In the genomic region with DNA sequence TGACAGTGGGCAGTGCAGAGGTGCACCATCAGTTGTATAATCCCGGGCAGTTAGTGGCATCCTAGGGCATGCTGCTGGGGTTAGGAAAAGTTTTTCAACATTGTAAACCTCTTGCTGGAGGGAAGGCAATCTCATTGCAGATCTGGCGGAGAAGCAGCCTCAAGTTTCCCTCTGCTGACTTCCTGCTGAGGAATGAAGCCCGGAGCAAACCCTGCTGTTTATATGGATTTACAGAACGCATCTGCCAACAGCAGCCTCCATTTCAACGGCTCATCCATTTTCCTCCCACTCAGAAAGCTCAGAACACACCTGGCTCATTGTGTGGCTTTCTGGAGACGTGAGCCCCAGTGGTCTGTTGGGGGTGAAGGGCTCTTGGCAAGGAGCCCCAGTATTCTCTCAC, we compare ENCODE assay signal across 24 mouse cellular contexts. TPM values are rescaled to one million over a fixed set of nuclear protein-coding genes. Genes with fewer than 3 reads are reported as not detected.
A peak's percentile ranks its signal among the peaks of the same experiment; 100 is the strongest.
DNase-seq lines count a peak whose midpoint lies in the region; ATAC-seq and TF ChIP-seq lines count a peak whose summit lies in the region.
"Had no signal": no experiment of that assay in that cellular context is flagged by ENCODE, and none has a peak within 500 bp of the region (broad histone marks: within the 10 kb centered on the region; RNA-seq: fewer than 3 reads in every experiment).

No protein-coding gene starts in this region.

- TF ChIP-seq EP300 in stomach, postnatal 0 days (optimal IDR thresholded peaks at IDR 0.05) = no peak

- H3K27ac ChIP-seq in heart, embryonic 14.5 days (replicated peaks in 1 of 2; ENCODE audit: control insufficient read depth in 1 of 2, insufficient read depth in 1 of 2, low read depth in 2 of 2, low read length in 2 of 2) = 0 out of 4 replicates have a peak overlapping the region, but pooled peaks of 1 of the 2 experiments have one; percentile 27
- 0 out of 2 replicates have a peak overlapping the region, but pooled peaks have one; percentile 27 for H3K27ac ChIP-seq in lung, embryonic 14.5 days (ENCODE audit: low read depth)
- peak overlapping the region; percentile 15; the same call in 1 of the 2 replicates for H3K27ac ChIP-seq in embryonic fibroblast, embryonic 13.5 days (ENCODE audit: insufficient read depth, low read length)
- H3K27ac ChIP-seq in stomach, postnatal 0 days (replicated peaks) = peak overlapping the region; percentile 24; the same call in 1 of the 2 replicates
- H3K27ac ChIP-seq in hindbrain, embryonic 11.5 days (ENCODE audit: low read depth, low read length) = no peak overlapping the region
- H3K27ac ChIP-seq: forebrain, embryonic 15.5 days; hindbrain, embryonic 13.5 days; midbrain, embryonic 12.5 days; neural tube, embryonic 13.5 days had no signal

- intact Hi-C loops in heart, postnatal 36 days (cut with DNase I) = no loop called here

- H3K9ac ChIP-seq in heart, embryonic 14.5 days (ENCODE audit: low read length) = peak overlapping the region; percentile 7; the same call in 1 of the 2 replicates
- no peak overlapping the region for H3K9ac ChIP-seq in lung, embryonic 14.5 days
- H3K9ac ChIP-seq in stomach, postnatal 0 days (ENCODE audit: low read length) = no peak overlapping the region
- H3K9ac ChIP-seq in hindbrain, embryonic 11.5 days (ENCODE audit: low read depth, low read length) = no peak overlapping the region
- H3K9ac ChIP-seq: forebrain, embryonic 15.5 days; hindbrain, embryonic 13.5 days; limb, embryonic 13.5 days; lung, embryonic 15.5 days; midbrain, embryonic 12.5 days; neural tube, embryonic 13.5 days had no signal

- H3K4me2 ChIP-seq in heart, embryonic 14.5 days (ENCODE audit: low read length) = no peak overlapping the region
- H3K4me2 ChIP-seq in lung, embryonic 14.5 days = no peak overlapping the region
- H3K4me2 ChIP-seq in stomach, postnatal 0 days (replicated peaks; ENCODE audit: low read depth) = no peak overlapping the region
- H3K4me2 ChIP-seq in hindbrain, embryonic 11.5 days (replicated peaks; ENCODE audit: low read depth, low read length) = no peak overlapping the region
- H3K4me2 ChIP-seq: forebrain, embryonic 15.5 days; hindbrain, embryonic 13.5 days; limb, embryonic 13.5 days; lung, embryonic 15.5 days; midbrain, embryonic 12.5 days; neural tube, embryonic 13.5 days had no signal

- no peak for ATAC-seq in heart, embryonic 14.5 days (ENCODE audit: insufficient number of reproducible peaks, insufficient read depth, low FRiP score, low read depth)
- no peak for ATAC-seq in lung, embryonic 14.5 days (ENCODE audit: insufficient read depth)
- ATAC-seq in stomach, postnatal 0 days (ENCODE audit: low FRiP score, low TSS enrichment) = 0 out of 2 replicates have a peak, but pooled peaks have one; percentile 25
- no peak for ATAC-seq in hindbrain, embryonic 11.5 days (ENCODE audit: low FRiP score)
- ATAC-seq: activated CD4-positive, CD25-positive, alpha-beta regulatory T cell, adult 4 months; forebrain, embryonic 15.5 days; inflammation-experienced regulatory T-cells, adult 6 months had no signal

- no peak for DNase-seq in heart, postnatal 36 days
- no peak for DNase-seq in lung, embryonic 14.5 days
- no peak for DNase-seq in lung, postnatal 10 days
- DNase-seq in stomach, postnatal 0 days (ENCODE audit: low spot score) = no peak
- no peak for DNase-seq in retina, embryonic 14.5 days (ENCODE audit: low spot score)
- no peak for DNase-seq in hindbrain, embryonic 11.5 days (ENCODE audit: low spot score)
- DNase-seq: adrenal gland, postnatal 10 days; cerebellum, adult 18-20 months; cerebellum, postnatal 25 days; embryo, embryonic 11 days; heart, postnatal 10 days; kidney, postnatal 4 days; thymus, adult 18-20 months had no signal

- 62% methylated on average over 6 of the region's 6 CpGs for WGBS in heart, embryonic 14.5 days
- 48% methylated on average over 6 of the region's 6 CpGs for WGBS in lung, embryonic 14.5 days
- 48% methylated on average over 6 of the region's 6 CpGs for WGBS in stomach, postnatal 0 days
- 89% methylated on average over 6 of the region's 6 CpGs for WGBS in hindbrain, embryonic 11.5 days

- no peak for TF ChIP-seq POLR2A in embryonic fibroblast, embryonic 13.5 days (IDR thresholded peaks at IDR 0.05; ENCODE audit: low read depth, low read length)

- H3K9me3 ChIP-seq in heart, embryonic 14.5 days (ENCODE audit: control insufficient read depth, low read length) = no peaks in the 10 kb centered on the region
- H3K9me3 ChIP-seq in lung, embryonic 14.5 days (ENCODE audit: low read depth, low read length) = no peaks in the 10 kb centered on the region
- no peaks in the 10 kb centered on the region for H3K9me3 ChIP-seq in stomach, postnatal 0 days (ENCODE audit: control insufficient read depth, low read length)
- H3K9me3 ChIP-seq in hindbrain, embryonic 11.5 days (ENCODE audit: control insufficient read depth, low read length) = no peaks in the 10 kb centered on the region
- H3K9me3 ChIP-seq: forebrain, embryonic 15.5 days; hindbrain, embryonic 13.5 days; limb, embryonic 13.5 days; lung, embryonic 15.5 days; midbrain, embryonic 12.5 days; neural tube, embryonic 13.5 days had no signal

- peaks cover 27 to 33% of the 10 kb centered on the region in 2 experiments for H3K4me1 ChIP-seq in heart, embryonic 14.5 days (ENCODE audit: control insufficient read depth in 2 of 2, insufficient read depth in 2 of 2, low read length in 2 of 2)
- H3K4me1 ChIP-seq in lung, embryonic 14.5 days (ENCODE audit: insufficient read depth) = no peaks in the 10 kb centered on the region
- peaks cover 3% of the 10 kb centered on the region; the same call in 1 of the 2 replicates for H3K4me1 ChIP-seq in embryonic fibroblast, embryonic 13.5 days (ENCODE audit: control insufficient read depth, insufficient read depth, low read length)
- H3K4me1 ChIP-seq in stomach, postnatal 0 days (replicated peaks; ENCODE audit: control insufficient read depth, insufficient read depth) = no peaks in the 10 kb centered on the region; the same call in 1 of the 2 replicates
- no peaks in the 10 kb centered on the region for H3K4me1 ChIP-seq in hindbrain, embryonic 11.5 days (replicated peaks; ENCODE audit: control insufficient read depth, insufficient read depth, low read length)
- H3K4me1 ChIP-seq: hindbrain, embryonic 13.5 days; midbrain, embryonic 12.5 days; neural tube, embryonic 13.5 days had no signal

- TF ChIP-seq CTCF in lung, embryonic 14.5 days (IDR thresholded peaks at IDR 0.05; ENCODE audit: low read depth) = no peak
- TF ChIP-seq CTCF in embryonic fibroblast, embryonic 13.5 days (IDR thresholded peaks at IDR 0.05; ENCODE audit: borderline replicate concordance, insufficient read depth, low read length) = no peak
- no peak for TF ChIP-seq CTCF in stomach, postnatal 0 days (IDR thresholded peaks at IDR 0.05; ENCODE audit: low read depth)

- H3K36me3 ChIP-seq in heart, embryonic 14.5 days (ENCODE audit: control insufficient read depth, insufficient read depth, low read length) = peaks cover 37% of the 10 kb centered on the region
- peaks cover 59% of the 10 kb centered on the region for H3K36me3 ChIP-seq in lung, embryonic 14.5 days (ENCODE audit: insufficient read depth)
- H3K36me3 ChIP-seq in stomach, postnatal 0 days (ENCODE audit: control insufficient read depth, insufficient read depth, low read length) = no peaks in the 10 kb centered on the region; the same call in 1 of the 2 replicates
- H3K36me3 ChIP-seq in hindbrain, embryonic 11.5 days (ENCODE audit: control insufficient read depth, insufficient read depth, low read length) = 0 out of 2 replicates have a peak, but pooled peaks cover 6% of the 10 kb centered on the region

- H3K27me3 ChIP-seq in heart, embryonic 14.5 days (ENCODE audit: control insufficient read depth, insufficient read depth, low read length) = no peaks in the 10 kb centered on the region
- no peaks in the 10 kb centered on the region for H3K27me3 ChIP-seq in lung, embryonic 14.5 days (ENCODE audit: insufficient read depth, low read length)
- H3K27me3 ChIP-seq in stomach, postnatal 0 days (ENCODE audit: control insufficient read depth, insufficient read depth, low read length) = no peaks in the 10 kb centered on the region
- H3K27me3 ChIP-seq in hindbrain, embryonic 11.5 days (ENCODE audit: control insufficient read depth, insufficient read depth, low read length) = no peaks in the 10 kb centered on the region
- H3K27me3 ChIP-seq: forebrain, embryonic 15.5 days; hindbrain, embryonic 13.5 days; limb, embryonic 13.5 days; lung, embryonic 15.5 days; midbrain, embryonic 12.5 days; neural tube, embryonic 13.5 days had no signal

- no peak overlapping the region for H3K4me3 ChIP-seq in heart, embryonic 14.5 days (ENCODE audit: control insufficient read depth in 1 of 2, insufficient read depth in 1 of 2, low read depth in 1 of 2, low read length in 2 of 2)
- H3K4me3 ChIP-seq in lung, embryonic 14.5 days (ENCODE audit: low read depth, low read length) = no peak overlapping the region
- H3K4me3 ChIP-seq in embryonic fibroblast, embryonic 13.5 days (ENCODE audit: insufficient read depth, low read length) = no peak overlapping the region
- H3K4me3 ChIP-seq in stomach, postnatal 0 days (ENCODE audit: low read depth, low read length) = no peak overlapping the region
- H3K4me3 ChIP-seq in hindbrain, embryonic 11.5 days (ENCODE audit: low read depth, low read length) = no peak overlapping the region
- H3K4me3 ChIP-seq: erythroblast, embryonic 14.5 days; forebrain, embryonic 15.5 days; hindbrain, embryonic 13.5 days; limb, embryonic 13.5 days; lung, embryonic 15.5 days; midbrain, embryonic 12.5 days; neural tube, embryonic 13.5 days had no signal

RNA-seq across cellular contexts. Expression of a gene that starts 51.1 kb away (rescaled TPM):
- polyA plus RNA-seq in heart, embryonic 14.5 days (2014; fragmentation: Nextera tagmentation; extraction: Ambion mirVana) = 17.9 and 25.2 TPM in 2 replicates
- 100 to 1,000 TPM; 111 to 120 TPM for total RNA-seq in heart, postnatal 36 days (2021)
- polyA plus RNA-seq in lung, embryonic 14.5 days (2014; fragmentation: Nextera tagmentation; extraction: Ambion mirVana) = 18.0 and 19.4 TPM in 2 replicates
- 71.5 and 83.7 TPM in 2 replicates for polyA plus RNA-seq in embryonic fibroblast, embryonic 13.5 days (2011; ENCODE audit: insufficient read length, low read depth, missing spikeins)
- polyA plus RNA-seq in stomach, postnatal 0 days (2015; fragmentation: Nextera tagmentation; extraction: Ambion mirVana) = 17.6 and 20.8 TPM in 2 replicates
- polyA plus RNA-seq in hindbrain, embryonic 11.5 days (2014; fragmentation: Nextera tagmentation; extraction: Ambion mirVana) = 3.4 and 4.1 TPM in 2 replicates
